Mouse (Mus musculus): ENCODE measurements around the gene Tbata.

DNA sequence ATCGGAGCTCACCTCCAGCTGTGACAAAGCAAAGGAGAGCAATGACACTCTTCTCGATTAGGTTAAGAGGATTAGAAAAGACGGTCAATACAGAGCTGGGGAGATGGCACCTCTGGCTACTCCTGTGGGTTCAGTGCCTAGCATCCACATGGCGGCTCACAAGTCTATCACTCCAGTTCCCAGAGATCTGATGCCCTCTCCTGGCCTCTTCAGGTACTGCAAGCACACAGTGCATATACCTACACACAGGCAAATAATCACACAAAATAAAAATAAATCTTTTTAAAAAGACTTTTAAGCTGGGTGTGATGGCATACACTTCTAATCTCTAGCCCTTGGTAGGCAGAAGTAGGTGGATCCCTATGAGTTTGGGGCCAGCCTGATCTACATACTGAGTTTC is 47.6 kb downstream of the Tbata start:
- TF ChIP-seq EP300 (IDR thresholded peaks at IDR 0.05; ENCODE audit: low read depth) (no peak), CTCF (IDR thresholded peaks at IDR 0.05; ENCODE audit: low read depth) (peak; percentile 41)

All from liver, postnatal 0 days (tissue).